Comparison of ENCODE assay signal across 8 mouse cellular contexts in genomic region chr9:63757865-63758440, GRCm38 (mm10). TPM values are rescaled to one million over a fixed set of nuclear protein-coding genes. Genes with fewer than 3 reads are reported as not detected.
DNase-seq lines count a peak whose midpoint lies in the region; ATAC-seq and TF ChIP-seq lines count a peak whose summit lies in the region.

Gene Smad3, minus strand, starts transcription at chr9:63757994.

- no peak for TF ChIP-seq CTCF in heart, postnatal 0 days (IDR thresholded peaks at IDR 0.05; ENCODE audit: low read depth)
- no peak for TF ChIP-seq CTCF in liver, postnatal 0 days (IDR thresholded peaks at IDR 0.05; ENCODE audit: low read depth)

- 0 out of 2 replicates have a peak, but pooled peaks have one; percentile 39 for TF ChIP-seq EP300 in heart, postnatal 0 days (IDR thresholded peaks at IDR 0.05; ENCODE audit: low read depth)
- no peak for TF ChIP-seq EP300 in liver, postnatal 0 days (IDR thresholded peaks at IDR 0.05; ENCODE audit: low read depth)

- peaks cover 63% of the 10 kb centered on the region for H3K4me1 ChIP-seq in forebrain, embryonic 13.5 days
- peaks cover 42% of the 10 kb centered on the region for H3K4me1 ChIP-seq in heart, postnatal 0 days (ENCODE audit: control insufficient read depth, insufficient read depth)
- peaks cover 63% of the 10 kb centered on the region for H3K4me1 ChIP-seq in liver, postnatal 0 days (ENCODE audit: insufficient read depth)
- H3K4me1 ChIP-seq in neural tube, embryonic 13.5 days (replicated peaks), result peaks cover 65% of the 10 kb centered on the region

- ATAC-seq in cerebellum, adult (ENCODE audit: insufficient number of reproducible peaks, low FRiP score, low TSS enrichment), result peak; percentile 65
- peak; percentile 91 for ATAC-seq in forebrain, embryonic 13.5 days
- ATAC-seq in heart, postnatal 0 days (ENCODE audit: insufficient read depth, low read depth), result peak; percentile 92
- peak; percentile 85 for ATAC-seq in liver, postnatal 0 days
- ATAC-seq in neural tube, embryonic 13.5 days (ENCODE audit: low read depth), result peak; percentile 86

- peak within 1 kb of the TSS; percentile 99 for H3K4me2 ChIP-seq in forebrain, embryonic 13.5 days
- peak within 1 kb of the TSS; percentile 99 for H3K4me2 ChIP-seq in heart, postnatal 0 days (ENCODE audit: low read depth, low read length)
- peak within 1 kb of the TSS; percentile 99 for H3K4me2 ChIP-seq in liver, postnatal 0 days (ENCODE audit: low read depth, low read length)
- peak within 1 kb of the TSS; percentile 98 for H3K4me2 ChIP-seq in neural tube, embryonic 13.5 days

- peak within 1 kb of the TSS; percentile 91 for H3K27ac ChIP-seq in forebrain, embryonic 13.5 days
- H3K27ac ChIP-seq in heart, postnatal 0 days (ENCODE audit: low read depth), result peak within 1 kb of the TSS; percentile 93
- H3K27ac ChIP-seq in liver, postnatal 0 days (ENCODE audit: low read depth), result peak within 1 kb of the TSS; percentile 96
- H3K27ac ChIP-seq in neural tube, embryonic 13.5 days (replicated peaks), result peak within 1 kb of the TSS; percentile 90

- no peaks in the 10 kb centered on the region for H3K36me3 ChIP-seq in forebrain, embryonic 13.5 days (ENCODE audit: poor library complexity, severe bottlenecking)
- no peaks in the 10 kb centered on the region for H3K36me3 ChIP-seq in heart, postnatal 0 days (replicated peaks; ENCODE audit: control insufficient read depth, insufficient read depth, low read length)
- no peaks in the 10 kb centered on the region for H3K36me3 ChIP-seq in liver, postnatal 0 days (replicated peaks; ENCODE audit: insufficient read depth, low read length)
- no peaks in the 10 kb centered on the region for H3K36me3 ChIP-seq in neural tube, embryonic 13.5 days

- DNase-seq in ES-CJ7 (ENCODE audit: low read depth, low spot score), result peak; percentile 71
- peak; percentile 95 for DNase-seq in heart, postnatal 0 days (ENCODE audit: low spot score)
- DNase-seq in kidney, postnatal 4 days, result peak; percentile 95 to 97
- DNase-seq in liver, postnatal 0 days, result peak; percentile 91
- peak; percentile 72 for DNase-seq in telencephalon, adult 2 months (ENCODE audit: low read depth, low spot score)

- peaks cover 5% of the 10 kb centered on the region for H3K27me3 ChIP-seq in forebrain, embryonic 13.5 days
- no peaks in the 10 kb centered on the region for H3K27me3 ChIP-seq in heart, postnatal 0 days (ENCODE audit: control insufficient read depth, insufficient read depth, low read length)
- H3K27me3 ChIP-seq in liver, postnatal 0 days (ENCODE audit: insufficient read depth, low read length), result no peaks in the 10 kb centered on the region
- peaks cover 12% of the 10 kb centered on the region; the same call in 1 of the 2 replicates for H3K27me3 ChIP-seq in neural tube, embryonic 13.5 days

- WGBS in forebrain, embryonic 13.5 days, result under 1% methylated on average over 52 of the region's 59 CpGs
- whole genome bisulfite sequencing in heart, postnatal 0 days, result under 1% methylated on average over 51 of the region's 59 CpGs
- 1% methylated on average over 49 of the region's 59 CpGs for WGBS in liver, postnatal 0 days (ENCODE audit: insufficient replicate concordance)
- under 1% methylated on average over 58 of the region's 59 CpGs for WGBS in neural tube, embryonic 13.5 days

- peak within 1 kb of the TSS; percentile 73 for H3K4me3 ChIP-seq in forebrain, embryonic 13.5 days
- peak within 1 kb of the TSS; percentile 80 for H3K4me3 ChIP-seq in heart, postnatal 0 days (ENCODE audit: low read depth, low read length)
- H3K4me3 ChIP-seq in liver, postnatal 0 days (ENCODE audit: low read depth, low read length), result peak within 1 kb of the TSS; percentile 88
- H3K4me3 ChIP-seq in neural tube, embryonic 13.5 days, result peak within 1 kb of the TSS; percentile 74

- 0 out of 2 replicates have a peak, but pooled peaks cover 5% of the 10 kb centered on the region for H3K9me3 ChIP-seq in forebrain, embryonic 13.5 days (replicated peaks)
- H3K9me3 ChIP-seq in heart, postnatal 0 days (replicated peaks; ENCODE audit: control insufficient read depth, low read length), result 0 out of 2 replicates have a peak, but pooled peaks cover 3% of the 10 kb centered on the region
- no peaks in the 10 kb centered on the region for H3K9me3 ChIP-seq in liver, postnatal 0 days (ENCODE audit: low read length)
- H3K9me3 ChIP-seq in neural tube, embryonic 13.5 days, result no peaks in the 10 kb centered on the region

- H3K9ac ChIP-seq in forebrain, embryonic 13.5 days, result peak within 1 kb of the TSS; percentile 86
- H3K9ac ChIP-seq in heart, postnatal 0 days (replicated peaks; ENCODE audit: low read depth, low read length), result peak within 1 kb of the TSS; percentile 83
- H3K9ac ChIP-seq in liver, postnatal 0 days (replicated peaks), result peak within 1 kb of the TSS; percentile 85
- H3K9ac ChIP-seq in neural tube, embryonic 13.5 days, result peak within 1 kb of the TSS; percentile 85

RNA-seq across cellular contexts. Expression of gene Smad3, which starts in this region (rescaled TPM):
- polyA plus RNA-seq in forebrain, embryonic 13.5 days (2015; fragmentation: Nextera tagmentation; extraction: Ambion mirVana), result 9.9 and 10.7 TPM in 2 replicates
- 25.9 and 30.2 TPM in 2 replicates for total RNA-seq in heart, postnatal 0 days (2014; rRNA removed; ENCODE audit: low replicate concordance)
- 6.0 and 6.4 TPM in 2 replicates for polyA plus RNA-seq in heart, postnatal 0 days (2015; fragmentation: Nextera tagmentation; extraction: Ambion mirVana)
- polyA plus RNA-seq in liver, postnatal 0 days (2015; fragmentation: Nextera tagmentation; extraction: Ambion mirVana), result 1.9 and 2.1 TPM in 2 replicates
- polyA plus RNA-seq in neural tube, embryonic 13.5 days (2015; fragmentation: Nextera tagmentation; extraction: Ambion mirVana), result 13.2 and 14.9 TPM in 2 replicates

Comparison
In these comparisons a context has a peak if more than half of its experiments do, and no peak if none do; other contexts are left out.
1. Peak in every context shown above with its lines: DNase-seq, ATAC-seq, H3K4me3 ChIP-seq and H3K27ac ChIP-seq.